Mouse (Mus musculus): ENCODE data around the gene Chil3.
"Not testable (repeated sequence)": the region's sequence is repeated elsewhere in the genome, so short reads cannot be mapped to it uniquely, and the experiment has no call there.

- not testable (repeated sequence) for TF ChIP-seq CTCF (IDR thresholded peaks at IDR 0.05; ENCODE audit: extremely low read depth, insufficient read depth, insufficient read length, insufficient replicate concordance); POLR2A (IDR thresholded peaks at IDR 0.05; ENCODE audit: low read depth, low read length)
Measured at GRCm38 (mm10) chr3:106198030-106198429, 30.7 kb upstream of the Chil3 start.
